Mouse (Mus musculus) skeletal muscle tissue, adult 2 months (tissue): ENCODE results near the gene Prdm13.

Experiments used
- DNase-seq: peaks from one replicate; pipeline ENCODE4 v3.0.0-alpha.2; 2012; ENCODE audit warnings: low read depth, low spot score

Prdm13 gene

DNA sequence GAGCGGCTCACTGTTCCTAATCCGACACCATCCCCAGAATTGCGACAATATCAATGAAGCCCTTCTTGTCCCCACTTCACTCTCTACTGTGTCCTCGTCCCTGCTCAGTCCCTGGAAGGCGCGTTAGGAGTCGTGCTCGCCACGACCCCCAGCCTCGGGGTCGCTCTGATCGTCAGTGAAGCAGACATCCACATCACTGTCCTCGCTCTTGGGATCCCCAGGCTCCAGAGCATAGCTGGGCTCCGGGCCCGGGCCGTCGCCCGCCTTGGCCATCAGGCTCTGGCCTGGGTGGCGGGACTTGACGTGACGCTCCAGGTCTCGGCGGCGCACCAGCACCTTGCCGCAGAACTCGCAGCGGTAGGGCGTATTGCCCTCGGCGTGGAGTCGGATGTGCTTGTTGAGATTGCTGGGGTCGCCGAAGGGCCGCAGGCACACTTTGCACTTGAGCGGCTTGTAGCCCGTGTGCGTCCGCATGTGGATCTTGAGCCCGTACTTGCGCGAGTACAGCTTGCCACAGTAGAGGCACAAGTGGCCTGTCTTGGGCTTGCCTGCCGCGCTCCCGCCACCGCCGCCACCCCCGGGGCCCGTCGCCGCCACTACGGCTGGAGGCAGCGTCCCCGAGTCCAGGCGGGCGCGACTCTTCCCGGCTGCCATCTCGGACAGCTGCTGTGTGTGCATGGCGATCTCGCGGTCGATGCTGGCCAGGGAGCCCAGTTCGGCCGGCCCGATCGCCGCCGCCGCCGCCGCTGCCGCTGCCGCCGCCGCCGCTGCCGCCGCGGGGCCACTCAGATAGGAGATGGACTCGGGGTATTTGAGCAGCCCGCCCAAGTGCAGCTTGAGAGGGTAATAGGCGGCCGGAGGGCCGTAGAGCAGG, 7.4 kb downstream of the Prdm13 start:
- no peak for DNase-seq

DNA sequence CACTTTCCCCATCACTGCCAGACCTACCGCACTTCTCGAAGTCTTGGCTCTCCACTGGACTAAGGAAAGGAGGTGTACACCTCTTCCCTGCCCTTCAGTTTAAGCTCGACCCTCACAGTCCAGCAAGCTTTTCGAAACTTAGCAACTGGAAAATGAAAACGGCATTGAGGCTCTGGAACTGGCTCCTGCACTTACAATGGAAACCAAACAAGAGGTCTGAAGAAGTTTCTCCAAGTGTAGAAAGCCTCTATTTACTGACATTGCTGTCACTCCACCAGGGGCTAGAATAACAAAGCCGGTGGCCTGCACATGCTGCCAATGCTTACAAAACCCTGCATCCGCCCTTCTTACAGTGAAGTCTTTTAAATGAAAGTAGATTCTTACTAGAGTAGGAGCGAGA, 11.1 kb downstream of the Prdm13 start:
- DNase-seq: no peak

DNA sequence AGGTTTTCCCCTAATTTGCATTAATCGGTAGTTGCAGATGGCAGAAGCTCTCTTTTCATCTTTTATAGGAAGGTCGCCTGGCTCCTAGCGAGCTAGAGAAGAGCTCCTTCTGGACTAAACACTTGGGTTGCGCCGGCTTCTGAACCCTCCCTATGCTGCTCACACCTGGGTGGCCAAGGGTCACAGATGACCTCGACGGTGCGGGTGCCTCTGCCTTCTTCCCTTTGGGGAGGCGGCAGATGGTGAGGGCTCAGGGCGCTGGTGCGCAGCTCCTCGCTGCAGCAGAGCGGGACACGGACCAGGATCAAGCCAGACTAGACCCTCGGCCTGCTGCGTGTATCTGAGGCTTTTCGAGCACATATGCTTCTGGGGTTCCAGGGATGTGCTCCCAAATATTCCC, 11.7 kb downstream of the Prdm13 start:
- DNase-seq: no peak

GRCm38 (mm10) chr4:21665961-21666360, 19.8 kb downstream of the Prdm13 start:
- no peak for DNase-seq

- DNase-seq: no peak
Measured at GRCm38 (mm10) chr4:21658184-21658583, 27.6 kb downstream of the Prdm13 start.

DNA sequence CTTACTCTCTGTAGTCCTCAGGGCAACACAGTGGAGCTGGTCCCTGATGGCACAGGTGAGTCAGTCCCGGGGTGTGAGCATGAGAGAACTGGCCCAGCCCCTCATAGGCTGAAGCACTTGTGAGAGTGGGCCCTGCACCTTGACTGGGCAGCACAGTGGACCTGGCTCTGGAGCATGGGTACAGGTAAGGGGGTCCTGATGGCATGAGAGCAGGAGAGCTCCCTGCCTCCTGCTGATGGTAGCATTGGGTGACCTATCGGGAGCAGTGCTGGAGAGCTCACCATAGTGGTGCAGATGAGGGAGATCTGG, 56.5 kb downstream of the Prdm13 start:
- DNase-seq: no peak

GRCm38 (mm10) chr4:21628367-21629274, 57.1 kb downstream of the Prdm13 start:
- no peak for DNase-seq
